31 mouse cellular contexts compared by ENCODE assay signal in the genomic region with DNA sequence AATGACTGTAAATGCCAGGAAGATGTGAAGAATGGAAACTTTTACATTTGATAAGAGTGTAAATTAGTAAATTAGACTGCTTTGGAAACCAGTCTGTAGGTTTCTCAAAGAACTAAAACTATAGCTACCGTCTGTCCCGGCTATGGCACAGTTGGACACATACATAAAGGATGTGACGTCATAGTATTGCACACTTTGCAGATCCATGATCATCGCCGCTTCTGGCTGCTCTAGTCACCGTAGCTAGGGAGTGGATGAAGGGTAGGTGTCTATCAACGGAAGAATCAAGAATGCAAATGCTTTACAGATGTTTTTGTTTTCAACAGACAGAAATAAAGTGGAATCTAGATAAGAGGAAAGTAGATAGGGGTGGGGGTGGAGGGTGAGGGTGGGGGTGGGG. TPM values are rescaled to one million over a fixed set of nuclear protein-coding genes. Genes with fewer than 3 reads are reported as not detected.
DNase-seq lines count a peak whose midpoint lies in the region; ATAC-seq and TF ChIP-seq lines count a peak whose summit lies in the region.
"Had no signal": no experiment of that assay in that cellular context is flagged by ENCODE, and none has a peak within 500 bp of the region (broad histone marks: within the 10 kb centered on the region; RNA-seq: fewer than 3 reads in every experiment).

No protein-coding gene starts in this region.

- ATAC-seq in activated CD4-positive, CD25-positive, alpha-beta regulatory T cell, adult 4 months = peak; percentile 80
- ATAC-seq in megakaryocyte, adult 5-6 weeks (ENCODE audit: poor library complexity, severe bottlenecking) = peak; percentile 34
- no peak for ATAC-seq in heart, embryonic 11.5 days (replicated peaks; ENCODE audit: insufficient number of reproducible peaks, low FRiP score, low TSS enrichment)
- ATAC-seq: forebrain, postnatal 0 days; intestine, embryonic 15.5 days; lung, postnatal 0 days; midbrain, embryonic 15.5 days had no signal

- in situ Hi-C loops in CH12.LX (cut with MboI; ENCODE audit: low pct_ligation_motif_present, low pct_unique_long_range_greater_than_20kb, low sequenced_read_pairs) = loop anchor here (25.0 kb wide), 1 partner anchor 600 kb away; no protein-coding TSS in a partner anchor

- TF ChIP-seq POLR2A in CH12.LX (IDR thresholded peaks at IDR 0.05; ENCODE audit: low read depth, low read length) = peak; percentile 21; the same call in 1 of the 2 replicates

- DNase-seq in thymus, postnatal 25 days = peak; percentile 15
- DNase-seq in thymus, postnatal 0 days (ENCODE audit: low spot score) = no peak
- no peak for DNase-seq in CH12.LX (ENCODE audit: extremely low read depth)
- no peak for DNase-seq in layer of hippocampus, postnatal 14 days (ENCODE audit: low spot score in 2 of 2)
- DNase-seq in layer of hippocampus, adult 2 months (ENCODE audit: low spot score in 2 of 2) = no peak
- DNase-seq: adrenal gland, postnatal 14 days; cerebellum, adult 11-12 months; cerebellum, adult 9-11 months; forebrain, postnatal 0 days; gastrocnemius, postnatal 10 days; heart, adult 18-20 months; heart, postnatal 14 days; kidney, adult 2 months; layer of hippocampus, adult 9-11 months; lung, adult 18-20 months; lung, postnatal 4 days; right cerebral cortex, postnatal 25 days; thymus, adult 18-20 months had no signal

- no peak overlapping the region for H3K4me3 ChIP-seq in CH12.LX (replicated peaks in 1 of 3; ENCODE audit: low read depth in 2 of 3, low read length in 2 of 3, poor library complexity in 1 of 3)
- H3K4me3 ChIP-seq in heart, embryonic 11.5 days (ENCODE audit: low read depth, low read length) = no peak overlapping the region
- H3K4me3 ChIP-seq in layer of hippocampus, adult 2 months = no peak overlapping the region
- H3K4me3 ChIP-seq: erythroblast, embryonic 14.5 days; forebrain, embryonic 12.5 days; heart, embryonic 13.5 days; hindbrain, embryonic 10.5 days; hindbrain, embryonic 15.5 days; intestine, embryonic 15.5 days; midbrain, embryonic 15.5 days had no signal

- no peaks in the 10 kb centered on the region for H3K36me3 ChIP-seq in CH12.LX (replicated peaks in 1 of 2; ENCODE audit: control insufficient read depth in 1 of 2, insufficient read depth in 1 of 2, low read length in 1 of 2)
- no peaks in the 10 kb centered on the region for H3K36me3 ChIP-seq in heart, embryonic 11.5 days (ENCODE audit: control insufficient read depth, insufficient read depth, low read length)
- H3K36me3 ChIP-seq: forebrain, embryonic 12.5 days; heart, embryonic 13.5 days; hindbrain, embryonic 10.5 days; hindbrain, embryonic 15.5 days; intestine, embryonic 15.5 days; midbrain, embryonic 15.5 days had no signal

- dilution Hi-C loops in CH12.LX (cut with MboI; ENCODE audit: extremely low pct_ligation_motif_present, extremely low pct_unique_long_range_greater_than_20kb, low sequenced_read_pairs) = no loop called here

- peak overlapping the region; percentile 68 for H3K27ac ChIP-seq in CH12.LX (ENCODE audit: insufficient read depth, low read depth)
- no peak overlapping the region for H3K27ac ChIP-seq in heart, embryonic 11.5 days (ENCODE audit: low read depth, low read length)
- H3K27ac ChIP-seq in layer of hippocampus, adult 2 months = no peak overlapping the region
- H3K27ac ChIP-seq: forebrain, embryonic 12.5 days; heart, embryonic 13.5 days; hindbrain, embryonic 10.5 days; hindbrain, embryonic 15.5 days; intestine, embryonic 15.5 days; kidney, postnatal 0 days; midbrain, embryonic 15.5 days; stomach, postnatal 0 days had no signal

- peak overlapping the region; percentile 95 for H3K4me2 ChIP-seq in CH12.LX (ENCODE audit: insufficient read depth, low read depth, poor library complexity, severe bottlenecking)
- H3K4me2 ChIP-seq in heart, embryonic 11.5 days = no peak overlapping the region
- H3K4me2 ChIP-seq: forebrain, embryonic 12.5 days; heart, embryonic 13.5 days; hindbrain, embryonic 15.5 days; intestine, embryonic 15.5 days; midbrain, embryonic 15.5 days had no signal

- TF ChIP-seq CTCF in CH12.LX (conservative IDR thresholded peaks at IDR 0.05 in 1 of 2, IDR thresholded peaks at IDR 0.05 in 1 of 2; ENCODE audit: low read depth in 2 of 2, low read length in 2 of 2) = no peak
- no peak for TF ChIP-seq CTCF in layer of hippocampus, adult 2 months (conservative IDR thresholded peaks at IDR 0.05)

- peaks cover 3 to 24% of the 10 kb centered on the region in 2 experiments; a peak in 3 of 4 replicates for H3K4me1 ChIP-seq in CH12.LX (ENCODE audit: control insufficient read depth in 1 of 2, insufficient read depth in 2 of 2)
- no peaks in the 10 kb centered on the region for H3K4me1 ChIP-seq in heart, embryonic 11.5 days (ENCODE audit: control insufficient read depth, insufficient read depth, low read length)
- H3K4me1 ChIP-seq: forebrain, embryonic 12.5 days; heart, embryonic 13.5 days; hindbrain, embryonic 10.5 days; hindbrain, embryonic 15.5 days; intestine, embryonic 15.5 days; midbrain, embryonic 15.5 days had no signal

- no peaks in the 10 kb centered on the region for H3K27me3 ChIP-seq in CH12.LX (replicated peaks)
- H3K27me3 ChIP-seq in heart, embryonic 11.5 days (ENCODE audit: control insufficient read depth, insufficient read depth, low read length) = no peaks in the 10 kb centered on the region
- H3K27me3 ChIP-seq: forebrain, embryonic 12.5 days; heart, embryonic 13.5 days; hindbrain, embryonic 15.5 days; intestine, embryonic 15.5 days; midbrain, embryonic 15.5 days had no signal

- no peaks in the 10 kb centered on the region for H3K9me3 ChIP-seq in CH12.LX (replicated peaks; ENCODE audit: low read length)
- H3K9me3 ChIP-seq in heart, embryonic 11.5 days (replicated peaks; ENCODE audit: control insufficient read depth, low read length) = no peaks in the 10 kb centered on the region
- H3K9me3 ChIP-seq: forebrain, embryonic 12.5 days; heart, embryonic 13.5 days; hindbrain, embryonic 10.5 days; hindbrain, embryonic 15.5 days; intestine, embryonic 15.5 days; midbrain, embryonic 15.5 days had no signal

- WGBS in heart, embryonic 11.5 days (ENCODE audit: insufficient replicate concordance) = 79% methylated on average over 7 of the region's 7 CpGs

- no peak for TF ChIP-seq RAD21 in CH12.LX (IDR thresholded peaks at IDR 0.05; ENCODE audit: low read depth, low read length)

- no peak for TF ChIP-seq EP300 in CH12.LX (IDR thresholded peaks at IDR 0.05; ENCODE audit: low read length)

- no peaks in the 10 kb centered on the region for H3K79me2 ChIP-seq in CH12.LX (replicated peaks; ENCODE audit: control insufficient read depth, extremely low read depth, insufficient read depth, poor library complexity, severe bottlenecking)

- H3K9ac ChIP-seq in CH12.LX (ENCODE audit: insufficient read depth, low read depth) = peak overlapping the region; percentile 63; the same call in 1 of the 2 replicates
- H3K9ac ChIP-seq in heart, embryonic 11.5 days (ENCODE audit: low read depth, low read length) = no peak overlapping the region
- H3K9ac ChIP-seq: forebrain, embryonic 12.5 days; forebrain, postnatal 0 days; heart, embryonic 13.5 days; hindbrain, embryonic 15.5 days; intestine, embryonic 15.5 days; midbrain, embryonic 15.5 days had no signal

TF ChIP-seq in CH12.LX, 34 proteins besides CTCF, POLR2A, EP300 and RAD21:
- TF ChIP-seq USF1 (IDR thresholded peaks at IDR 0.05; ENCODE audit: low read depth, low read length) = no peak
- peak; percentile 17; the same call in 1 of the 2 replicates for TF ChIP-seq CHD2 (IDR thresholded peaks at IDR 0.05; ENCODE audit: low read length)
- no peak for TF ChIP-seq MAZ (IDR thresholded peaks at IDR 0.05; ENCODE audit: low read depth, low read length)
- no peak for TF ChIP-seq NELFE (IDR thresholded peaks at IDR 0.05; ENCODE audit: low read depth, low read length)
- TF ChIP-seq USF2 (conservative IDR thresholded peaks at IDR 0.05; ENCODE audit: low read depth, low read length) = no peak
- TF ChIP-seq MAX (IDR thresholded peaks at IDR 0.05; ENCODE audit: low read length) = no peak
- 0 out of 2 replicates have a peak, but pooled peaks have one; percentile 9 for TF ChIP-seq JUND (conservative IDR thresholded peaks at IDR 0.05; ENCODE audit: low read depth, low read length)
- no peak for TF ChIP-seq UBTF (IDR thresholded peaks at IDR 0.05; ENCODE audit: low read depth, low read length)
- no peak for TF ChIP-seq ZKSCAN1 (IDR thresholded peaks at IDR 0.05; ENCODE audit: borderline replicate concordance, low read depth, low read length)
- peak; percentile 30; the same call in 1 of the 2 replicates for TF ChIP-seq JUN (IDR thresholded peaks at IDR 0.05; ENCODE audit: insufficient read depth, low read depth, low read length)
- TF ChIP-seq CHD1 (IDR thresholded peaks at IDR 0.05; ENCODE audit: low read depth, low read length) = no peak

RNA-seq across cellular contexts. Expression of gene Arhgap15, which starts 11.1 kb away (rescaled TPM):
- 62.3 and 75.6 TPM in 2 replicates for polyA plus RNA-seq in thymus, postnatal 0 days (2015; fragmentation: Nextera tagmentation; extraction: Ambion mirVana)
- 19.6 and 19.8 TPM in 2 replicates for total RNA-seq in CH12.LX (2012; rRNA removed)
- 40.3 and 44.6 TPM in 2 replicates for total RNA-seq in CH12.LX (2014; rRNA removed)
- 14.9 and 16.6 TPM in 2 replicates for polyA plus RNA-seq in CH12.LX (2012; ENCODE audit: insufficient read length, low read depth)
- polyA plus RNA-seq in activated CD4-positive, CD25-positive, alpha-beta regulatory T cell, adult 4 months (2017; shearing (Covaris generic)) = 100 to 1,000 TPM; 282 to 347 TPM
- 149 and 151 TPM in 2 replicates for total RNA-seq in megakaryocyte, adult 5-6 weeks (2015)
- total RNA-seq in megakaryocyte, adult 5-6 weeks (2017) = 173 and 185 TPM in 2 replicates
- polyA plus RNA-seq in heart, embryonic 11.5 days (2014; fragmentation: Nextera tagmentation; extraction: Ambion mirVana) = 0.43 and 0.51 TPM in 2 replicates
- total RNA-seq in layer of hippocampus, postnatal 14 days (2021) = 1 to 10 TPM; 8.7 to 9.7 TPM
- total RNA-seq in layer of hippocampus, adult 2 months (2021) = 1 to 10 TPM; 9.4 to 9.5 TPM
